Mouse (Mus musculus) ES-CJ7 (cell line): ENCODE measurements around the gene Akp3.

Source experiments
- DNase-seq: peaks from one replicate; pipeline ENCODE4 v3.0.0; 2011; ENCODE audit warnings: low read depth, low spot score

The Akp3 gene

DNA sequence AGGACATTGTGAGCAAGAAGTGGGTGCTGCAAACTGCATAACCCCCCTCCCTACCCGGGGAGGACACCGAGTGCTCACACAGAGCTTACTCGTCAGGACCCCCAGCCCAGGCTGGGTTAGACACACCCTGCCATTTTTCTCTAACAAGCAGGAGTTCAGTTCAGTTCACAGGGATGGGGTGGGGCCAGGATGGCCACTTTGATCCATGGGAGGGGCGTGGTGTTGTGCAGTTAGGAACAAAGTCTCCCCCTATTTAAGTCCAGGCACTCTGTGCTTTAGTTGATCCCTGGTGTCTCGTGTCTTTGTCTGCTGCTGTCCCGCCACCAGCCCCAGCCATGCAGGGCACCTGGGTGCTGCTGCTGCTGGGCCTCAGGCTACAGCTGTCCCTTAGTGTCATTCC, at the start of gene Akp3:
TSS of gene Akp3 (plus strand) at position 301 of the 400 bp plus-strand sequence.
- DNase-seq = no peak

DNA sequence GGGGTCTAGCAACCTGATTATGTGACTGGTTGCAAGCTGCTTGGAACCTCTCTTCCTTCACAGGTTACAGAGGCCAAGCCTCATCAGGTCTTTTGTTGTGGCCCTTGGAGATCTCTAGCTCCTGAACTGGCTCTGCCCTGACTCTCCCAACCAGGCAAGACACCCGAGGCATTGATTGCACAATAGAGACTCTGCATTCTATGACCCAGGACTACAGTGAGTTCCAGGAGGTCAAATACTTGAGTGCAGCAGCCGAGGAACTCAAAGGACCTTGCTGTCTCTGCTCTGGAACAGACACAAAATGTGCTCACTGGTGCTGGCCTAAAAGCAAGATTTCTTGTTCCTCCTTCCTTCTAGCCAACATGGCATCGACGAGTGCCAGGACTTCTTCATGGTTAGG, 38.6 kb upstream of the Akp3 start:
- DNase-seq = no peak

DNA sequence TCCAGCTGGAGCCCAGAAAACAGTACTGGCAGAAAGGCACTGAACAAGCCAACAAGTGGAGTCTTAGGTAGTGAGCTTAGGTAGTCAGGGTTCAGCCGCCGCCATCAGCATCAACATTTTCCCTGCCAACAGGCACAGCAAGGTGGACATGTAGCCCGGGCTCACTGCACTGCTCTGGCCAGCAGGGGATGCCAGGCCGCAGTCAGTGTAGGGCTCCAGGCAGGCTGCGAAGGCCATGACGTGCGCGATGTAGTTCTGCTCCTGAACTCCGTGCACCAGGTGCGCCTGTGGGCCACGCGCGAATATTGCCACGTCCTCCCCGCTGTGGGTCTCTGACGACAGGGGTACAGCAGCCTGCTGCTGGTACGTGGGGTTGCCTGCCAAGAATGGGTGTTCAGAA, 37.8 kb upstream of the Akp3 start:
- peak; percentile 39 for DNase-seq

DNA sequence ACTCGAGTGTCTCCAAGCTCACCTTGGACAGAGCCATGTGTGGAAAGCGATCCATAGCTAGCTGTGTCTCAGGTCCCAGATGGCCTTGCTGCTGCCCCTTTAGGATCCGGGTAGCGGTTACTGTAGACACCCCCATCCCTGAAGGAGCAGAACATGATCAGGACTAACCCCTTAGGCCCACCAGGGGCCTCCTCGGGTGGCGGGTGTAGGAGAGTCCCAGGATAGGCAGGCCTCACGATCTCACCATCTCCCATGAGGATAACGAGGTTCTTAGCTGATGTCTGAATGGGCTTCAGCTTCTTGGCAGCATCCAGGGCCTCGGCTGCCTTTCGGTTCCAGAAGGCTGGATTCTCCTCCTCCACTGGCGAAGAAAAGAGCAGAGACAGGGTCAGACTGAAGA, 35.5 kb upstream of the Akp3 start:
- DNase-seq = no peak

DNA sequence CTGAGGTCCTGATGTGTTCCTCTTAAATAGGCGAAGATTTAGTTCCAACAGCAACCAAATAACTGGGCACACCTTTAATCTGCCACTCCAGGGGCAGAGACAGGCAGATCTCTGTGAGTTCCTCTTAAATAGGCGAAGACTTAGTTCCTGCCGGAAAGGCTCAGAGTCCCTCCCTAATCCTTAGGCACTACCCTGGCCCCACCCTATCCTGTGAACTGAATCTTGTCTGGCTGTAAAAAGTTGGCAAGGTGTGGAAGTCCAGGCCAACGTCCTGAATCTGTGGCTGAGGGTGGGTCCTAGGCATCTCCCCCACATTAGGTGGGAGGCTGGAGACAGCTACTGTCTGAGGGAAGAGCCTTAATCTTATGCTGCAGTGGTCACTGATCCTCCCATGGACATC, 34.9 kb upstream of the Akp3 start, which contains the start of gene Alppl2:
TSS of gene Alppl2 (minus strand) at position 101 of the 400 bp plus-strand sequence.
- no peak for DNase-seq

DNA sequence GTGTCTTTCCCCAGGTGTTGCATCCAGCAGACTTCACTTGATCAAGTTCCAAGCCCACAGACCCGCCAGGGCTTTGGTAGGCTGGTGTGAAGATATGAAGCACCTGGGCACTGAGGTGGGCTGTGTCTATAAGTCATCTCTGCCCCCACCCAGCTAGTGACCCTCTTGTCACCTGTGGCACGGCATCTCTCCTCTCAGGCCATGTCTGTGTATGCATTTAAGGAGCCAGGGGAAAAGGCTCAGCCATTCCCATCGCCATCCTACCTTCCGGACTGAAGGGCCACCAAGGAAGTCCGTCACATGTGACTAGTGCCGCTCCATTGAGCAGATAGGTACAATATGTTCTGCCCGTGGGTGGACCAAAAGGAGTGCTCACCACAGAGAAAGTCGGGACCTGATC, 29.1 kb upstream of the Akp3 start:
- DNase-seq = no peak

DNA sequence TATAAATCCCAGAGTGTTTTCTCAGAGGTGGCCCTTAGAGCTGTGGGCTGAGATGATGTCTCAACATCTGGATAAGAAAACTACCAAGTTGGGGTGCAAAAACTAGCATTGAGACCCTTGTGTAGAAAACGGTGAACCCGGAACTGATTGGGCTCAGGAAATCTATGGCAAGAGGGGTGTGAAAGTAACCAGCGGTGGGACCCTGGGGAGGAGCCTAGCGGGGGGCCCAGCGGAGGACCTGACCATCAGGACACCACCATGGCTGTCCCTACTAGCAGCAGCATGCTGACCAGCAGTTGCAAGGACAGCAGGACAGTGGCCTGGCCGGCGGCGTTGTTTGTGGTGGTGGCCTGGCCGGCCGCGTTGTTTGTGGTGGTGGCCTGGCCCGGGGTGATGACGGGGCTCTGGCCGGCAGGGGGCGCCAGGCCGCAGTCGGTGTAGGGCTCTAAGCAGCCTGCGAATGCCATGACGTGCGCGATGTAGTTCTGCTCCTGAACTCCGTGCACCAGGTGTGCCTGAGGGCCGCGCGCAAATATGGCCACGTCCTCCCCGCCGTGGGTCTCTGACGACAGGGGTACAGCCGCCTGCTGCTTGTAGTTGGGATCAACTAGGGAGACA, 26.3 kb upstream of the Akp3 start:
- peak; percentile 77 for DNase-seq

DNA sequence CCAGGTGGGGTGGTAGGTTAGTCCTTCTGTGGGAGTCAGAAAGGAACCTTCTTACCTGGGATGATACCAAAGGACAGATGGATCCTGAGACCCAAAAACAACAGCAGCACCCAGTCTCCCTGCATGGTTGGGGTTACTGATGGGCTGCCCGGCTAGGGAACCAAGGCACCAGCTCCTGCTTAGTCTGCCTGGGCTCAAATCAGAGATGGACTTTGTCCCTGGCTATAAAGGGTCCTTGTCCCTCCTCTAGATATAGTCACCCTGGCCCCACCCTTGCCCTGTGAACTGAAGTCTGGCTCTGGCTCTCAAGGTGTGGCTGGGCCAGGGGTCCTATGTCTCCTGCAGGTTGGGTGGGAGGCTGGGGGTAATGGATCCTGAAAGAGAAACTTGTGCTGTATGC, 23.4 kb upstream of the Akp3 start, which contains the start of gene Alpi:
TSS of gene Alpi (minus strand) at position 196 of the 400 bp plus-strand sequence.
- no peak for DNase-seq

DNA sequence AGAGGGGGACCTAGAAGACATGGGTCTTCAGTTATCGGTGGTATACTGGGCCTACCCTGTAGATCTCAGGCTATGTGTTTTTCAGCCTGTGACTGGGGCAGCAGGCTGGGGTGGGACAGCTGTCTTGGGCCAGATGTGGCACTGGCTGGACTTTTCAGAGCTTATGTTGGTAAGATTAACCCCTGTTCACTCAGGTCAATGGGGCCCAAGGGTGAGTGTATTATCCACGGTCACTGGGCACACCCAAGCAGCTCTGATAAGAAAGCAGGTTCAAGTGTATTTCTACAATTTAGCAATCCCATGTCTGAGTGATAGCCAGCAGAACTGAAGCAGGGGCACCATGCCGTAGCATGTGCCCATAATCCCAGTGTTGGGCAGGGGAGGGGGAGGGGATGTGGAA, 22.7 kb upstream of the Akp3 start:
- no peak for DNase-seq

DNA sequence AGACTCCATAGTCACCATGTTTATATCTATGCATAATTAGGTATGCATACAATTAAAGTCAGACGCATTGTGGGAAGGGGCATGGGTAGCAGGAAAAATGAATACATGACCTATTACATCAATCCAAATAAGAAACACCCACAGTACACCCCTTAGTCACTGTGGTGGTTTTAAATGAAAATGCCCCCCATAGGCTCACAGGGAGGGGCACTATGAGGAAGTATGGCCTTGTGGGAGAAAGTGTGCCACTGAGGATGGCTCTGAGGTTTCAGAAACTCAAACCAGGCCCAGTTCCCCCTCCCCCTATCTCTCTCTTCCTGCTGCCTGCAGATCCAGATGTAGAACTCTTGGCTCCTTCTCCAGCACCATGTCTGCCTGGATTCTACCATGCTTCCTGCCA, 20.8 kb upstream of the Akp3 start:
- DNase-seq = no peak

DNA sequence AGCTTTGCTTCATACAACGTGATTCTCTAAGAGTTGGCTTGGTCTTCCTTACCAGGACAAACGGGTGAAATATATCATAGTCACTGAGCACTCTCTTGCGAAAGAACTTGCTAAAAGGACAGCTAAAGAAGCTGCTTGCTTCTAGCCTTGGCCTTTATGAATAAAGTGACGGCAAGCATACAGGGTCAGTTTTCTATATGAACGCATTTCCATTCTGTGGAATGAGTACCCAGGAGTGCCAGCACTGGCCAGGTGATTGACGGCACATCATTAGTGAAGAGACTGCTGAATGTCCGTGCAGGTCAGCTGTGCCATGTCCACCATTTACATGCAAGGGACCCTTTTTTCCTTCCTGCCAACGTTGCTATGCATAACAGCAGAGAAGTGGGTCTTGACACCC, 18.2 kb upstream of the Akp3 start:
- DNase-seq = no peak

DNA sequence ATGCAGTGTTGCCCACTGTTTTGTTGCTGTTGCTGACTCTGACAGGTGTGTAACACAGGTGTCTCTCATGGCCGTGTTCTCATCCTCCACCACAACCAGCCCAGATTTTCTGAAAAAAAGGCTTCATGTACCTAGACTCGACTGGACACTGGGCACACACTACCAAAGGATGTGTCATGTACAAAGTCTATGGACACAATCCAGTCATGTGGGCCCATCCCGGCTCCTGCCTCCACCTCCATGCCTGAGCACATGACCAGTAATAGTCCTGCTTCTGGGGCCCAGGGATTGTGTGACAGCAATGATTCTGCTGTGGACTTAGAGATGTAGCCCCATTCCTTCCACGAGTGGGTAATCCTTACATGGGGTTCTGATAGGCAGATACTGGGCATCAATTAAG, 16.2 kb upstream of the Akp3 start:
- no peak for DNase-seq

DNA sequence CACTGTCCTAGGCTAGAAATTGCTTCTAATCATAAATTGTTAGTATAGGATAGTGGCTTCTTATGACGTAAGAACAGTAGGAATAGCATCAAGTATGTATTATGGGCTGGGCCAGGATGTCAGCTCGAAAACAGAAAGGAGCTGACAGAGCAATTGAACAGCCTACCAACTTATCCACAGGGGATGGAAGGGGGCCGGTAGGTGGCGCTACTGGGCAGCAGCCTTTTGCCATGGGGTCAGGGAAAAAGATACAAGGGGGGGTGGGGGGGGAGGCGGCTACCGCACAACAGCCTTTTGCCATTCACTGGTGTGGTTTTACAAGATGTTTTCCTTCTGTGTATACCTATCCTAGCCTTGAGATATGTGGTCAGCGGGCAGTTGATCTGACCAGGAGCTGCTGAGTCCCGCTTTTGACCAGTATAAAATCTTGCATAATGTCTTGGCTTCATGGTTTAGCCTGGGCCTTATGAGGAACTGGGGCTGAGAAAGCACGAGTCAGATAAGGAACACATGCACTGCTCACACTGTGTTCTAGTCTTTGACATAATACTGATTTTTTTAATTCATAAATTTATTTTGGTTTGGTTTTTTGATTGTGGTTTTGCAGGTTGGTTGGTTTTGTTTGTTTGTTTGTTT, 12.9 kb upstream of the Akp3 start:
- DNase-seq = peak; percentile 49

DNA sequence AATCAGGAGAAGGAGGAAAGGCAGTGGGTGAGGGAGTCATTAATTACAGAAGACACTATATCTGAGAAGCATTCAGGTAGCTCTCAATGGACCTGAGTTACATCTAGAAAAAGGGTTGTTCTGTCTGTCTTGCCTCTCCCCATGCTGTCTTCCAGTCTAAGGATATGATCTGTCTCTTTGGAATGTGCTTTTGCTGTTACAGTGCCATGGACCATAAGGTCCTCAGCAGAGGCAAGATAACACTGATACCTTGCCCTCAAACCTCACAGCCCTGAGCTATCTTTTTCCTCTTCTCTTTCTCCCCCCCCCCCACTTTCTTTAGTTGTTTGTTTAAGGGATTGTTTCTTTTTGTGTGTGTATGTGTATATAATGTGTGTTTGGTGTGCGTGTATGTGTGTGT, 10.0 kb upstream of the Akp3 start:
- DNase-seq = no peak

DNA sequence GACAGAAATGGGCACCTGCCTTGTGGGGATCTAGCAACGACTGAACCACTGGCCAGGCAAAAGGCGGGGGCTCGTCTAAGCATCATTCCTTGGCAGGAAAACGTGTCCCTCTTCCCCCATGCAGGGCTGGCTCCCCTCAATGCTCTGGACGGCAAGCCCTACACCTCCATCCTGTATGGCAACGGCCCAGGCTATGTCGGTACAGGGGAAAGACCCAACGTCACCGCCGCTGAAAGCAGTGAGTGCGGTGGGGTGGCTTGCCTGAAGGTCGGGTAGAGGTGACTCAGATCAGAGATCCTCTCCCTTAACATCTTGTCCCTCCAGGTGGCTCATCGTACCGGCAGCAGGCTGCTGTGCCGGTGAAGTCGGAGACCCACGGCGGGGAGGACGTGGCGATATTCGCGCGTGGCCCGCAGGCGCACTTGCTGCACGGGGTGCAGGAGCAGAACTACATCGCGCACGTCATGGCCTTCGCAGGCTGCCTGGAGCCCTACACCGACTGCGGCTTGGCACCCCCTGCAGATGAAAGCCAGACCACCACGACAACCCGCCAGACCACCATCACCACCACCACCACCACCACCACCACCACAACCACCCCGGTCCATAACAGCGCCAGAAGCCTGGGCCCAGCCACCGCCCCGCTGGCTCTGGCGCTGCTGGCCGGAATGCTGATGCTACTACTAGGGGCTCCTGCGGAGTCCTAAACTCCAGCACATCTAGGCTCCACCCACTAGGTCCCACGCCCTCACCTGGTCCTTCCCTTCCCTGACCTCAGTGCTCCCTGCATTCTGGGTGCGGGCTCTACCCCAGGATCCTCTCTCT, 2.6 kb downstream of the Akp3 start:
- DNase-seq = peak; percentile 31

DNA sequence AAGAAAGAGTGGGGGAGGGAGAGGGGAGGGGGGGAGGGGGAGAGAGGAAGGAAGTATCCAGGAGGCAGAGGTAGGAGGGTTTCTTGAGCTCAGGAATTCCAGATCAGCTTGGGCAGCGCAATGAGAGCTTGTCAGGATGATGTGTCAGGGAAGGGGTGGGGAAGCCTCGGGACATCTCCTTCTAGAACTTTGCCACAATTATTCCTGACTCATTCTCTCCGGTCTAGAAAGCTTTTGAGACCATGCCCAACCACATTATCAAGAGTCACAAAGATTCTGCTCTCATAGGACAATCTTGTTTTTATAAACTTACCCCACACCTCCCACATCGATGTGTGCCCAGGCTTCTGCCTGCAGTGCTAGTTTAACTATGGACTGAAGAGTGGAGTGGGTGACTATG, 7.0 kb downstream of the Akp3 start:
- DNase-seq = no peak

DNA sequence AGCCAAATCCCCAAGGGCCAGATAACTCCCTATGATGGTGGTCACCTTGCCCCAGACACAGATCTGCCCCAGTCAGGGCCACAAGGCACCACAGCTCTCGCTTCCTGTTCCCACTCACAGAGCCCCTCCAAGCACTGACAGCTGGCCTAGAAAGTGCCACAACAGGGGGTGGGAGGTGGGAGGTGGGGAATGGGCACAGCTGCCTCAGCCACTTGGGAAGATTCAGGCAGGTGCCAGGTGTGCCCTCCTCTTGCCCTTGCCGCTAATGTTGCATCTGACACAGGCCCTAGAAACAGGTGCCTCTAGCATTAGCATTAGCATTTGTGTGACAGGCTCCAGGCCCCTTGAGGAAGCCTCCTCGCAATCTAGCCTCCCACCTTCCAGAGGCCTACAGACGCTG, 16.8 kb downstream of the Akp3 start:
- no peak for DNase-seq

DNA sequence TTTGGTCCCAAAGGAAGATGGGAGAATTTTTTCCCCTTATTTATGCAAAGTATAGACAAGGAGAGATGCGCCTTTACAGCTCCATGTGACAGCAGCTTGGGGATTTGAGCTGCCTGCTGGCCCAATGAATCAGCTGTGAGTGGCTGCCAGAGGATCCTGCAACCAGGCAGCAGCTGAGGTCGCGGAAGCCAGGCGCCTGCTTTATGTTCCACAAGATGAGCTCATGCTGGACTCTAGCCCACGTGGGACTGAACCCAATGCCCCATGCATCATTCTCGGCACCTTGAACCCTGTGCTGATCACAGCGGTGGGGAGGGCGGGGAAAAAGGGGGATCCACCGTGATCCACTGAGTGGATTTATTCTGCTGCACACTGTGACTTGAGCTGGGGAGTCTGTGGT, 17.7 kb downstream of the Akp3 start:
- DNase-seq = no peak

DNA sequence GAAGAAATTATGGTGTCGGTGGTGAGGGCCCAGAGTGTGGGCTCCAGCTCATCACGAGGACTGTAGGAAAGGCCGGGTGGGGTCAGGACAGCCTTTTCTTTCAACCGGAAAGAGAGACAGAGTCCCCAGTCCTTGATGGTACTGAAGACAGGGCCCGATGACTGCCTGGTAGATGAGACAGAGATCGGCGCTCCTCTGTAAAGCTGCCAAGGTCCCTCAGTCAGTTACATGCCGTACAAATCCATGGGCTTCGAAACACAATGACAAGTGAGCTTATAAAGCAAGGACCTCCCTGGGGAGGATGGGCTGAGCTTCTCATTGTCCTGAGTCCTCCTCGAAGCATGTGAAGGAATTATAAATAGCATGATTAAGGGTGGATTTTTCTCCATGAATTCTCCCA, 18.4 kb downstream of the Akp3 start:
- DNase-seq = no peak

DNA sequence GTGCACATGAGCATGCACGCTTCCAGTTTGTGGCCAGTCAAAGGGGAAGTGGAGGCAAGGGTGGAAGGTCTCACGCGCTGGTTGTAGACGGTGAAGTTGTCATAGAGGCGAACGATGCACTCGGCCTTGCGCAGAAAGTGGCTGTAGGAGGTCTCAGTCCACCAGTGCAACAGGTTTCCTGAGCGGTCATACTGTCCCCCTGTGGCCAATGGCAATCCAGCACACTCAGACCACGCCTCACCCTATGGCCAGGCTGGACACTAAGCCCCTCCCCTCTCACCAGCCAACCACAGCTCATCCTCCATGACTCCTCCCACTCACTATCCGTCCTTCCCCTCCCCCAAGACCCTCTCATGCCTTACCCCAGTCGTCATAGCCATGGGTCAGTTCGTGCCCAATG, 24.6 kb downstream of the Akp3 start:
- DNase-seq = no peak

DNA sequence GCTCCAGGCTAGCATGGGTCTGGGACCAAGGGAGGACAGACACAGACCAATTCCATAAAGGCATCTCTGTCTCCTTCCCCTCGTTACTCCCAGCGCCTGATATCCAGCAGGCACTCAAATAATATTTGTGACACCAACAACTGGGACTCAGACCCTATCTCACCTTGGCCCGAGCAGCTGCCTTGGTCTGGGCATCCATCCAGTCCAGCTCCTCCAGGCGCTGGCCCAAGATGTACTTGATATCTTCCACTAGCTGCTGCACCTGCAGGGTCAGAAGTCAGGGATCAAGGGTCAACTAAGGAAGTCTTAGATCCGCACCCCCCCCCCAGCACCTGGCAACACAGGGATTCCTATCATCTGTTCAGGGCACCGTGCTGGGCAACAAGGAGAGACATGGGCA, 26.5 kb downstream of the Akp3 start:
- DNase-seq = no peak

DNA sequence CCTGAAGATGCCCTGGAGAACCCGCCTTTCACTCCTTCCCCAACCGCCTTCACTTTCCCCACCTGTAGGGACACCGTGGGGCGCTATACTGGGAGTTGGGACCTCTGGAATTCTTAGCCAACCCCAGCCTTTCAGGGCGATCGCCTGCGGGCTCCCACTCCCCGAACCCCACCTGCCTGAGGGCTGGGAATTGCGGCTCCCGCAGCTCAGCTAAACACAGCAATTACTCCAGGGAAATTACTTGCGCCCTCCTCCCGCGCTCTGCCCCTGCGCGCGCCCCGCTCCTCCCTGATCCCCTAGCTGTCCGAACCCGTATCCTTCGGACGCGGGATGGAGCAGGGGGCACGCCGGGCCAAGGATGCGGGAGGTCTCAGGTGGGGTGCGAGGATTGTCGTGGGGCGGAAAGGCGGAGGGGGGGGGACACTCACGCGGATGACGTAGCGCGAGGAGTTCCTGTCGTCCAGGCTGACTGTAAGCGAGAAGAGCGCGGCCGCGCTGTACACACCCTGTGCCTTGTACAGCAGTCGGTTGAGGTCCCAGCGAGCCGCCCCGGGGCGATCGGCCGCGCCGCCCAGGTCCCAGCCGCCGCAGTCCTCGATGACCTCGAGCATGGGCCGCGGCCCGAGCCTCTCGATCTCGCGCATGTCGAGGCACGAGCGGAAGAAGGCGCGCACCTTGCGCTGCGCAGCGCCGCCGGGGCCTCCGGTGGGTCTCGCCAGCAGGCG, 29.2 kb downstream of the Akp3 start:
- peak; percentile 55 for DNase-seq
